Mouse (Mus musculus) brain, embryonic 18.5 days (tissue): ENCODE measurements around the gene Tcap.
A peak's percentile ranks its signal among the peaks of the same experiment; 100 is the strongest.
"Not testable (repeated sequence)": the region's sequence is repeated elsewhere in the genome, so short reads cannot be mapped to it uniquely, and the experiment has no call there.

ENCODE experiments used
- DNase-seq: peaks from one replicate; pipeline ENCODE4 v3.0.0-alpha.2; 2012; ENCODE audit warnings: low read depth, low spot score

Gene Tcap

DNA sequence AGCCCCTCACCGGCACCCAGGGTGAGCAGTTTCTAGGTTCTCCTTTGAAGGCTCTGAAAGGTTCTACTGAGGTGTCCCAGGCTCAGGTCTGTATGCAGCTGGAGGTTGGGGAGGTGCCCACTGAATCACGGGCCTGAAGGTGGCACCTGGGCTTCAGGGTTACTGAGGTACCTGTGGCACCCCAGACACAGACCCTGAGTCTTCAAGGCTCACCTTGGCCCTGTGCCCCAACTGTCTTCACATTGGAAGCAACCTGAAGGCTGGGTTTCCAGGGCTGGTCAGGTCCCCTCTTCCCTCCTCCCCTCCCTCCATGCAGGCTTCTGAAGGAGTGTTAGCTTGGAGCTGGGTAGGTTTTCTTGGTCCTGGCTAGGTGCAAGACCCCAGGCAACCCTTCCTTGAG is 2.0 kb upstream of the Tcap start:
- no peak for DNase-seq

DNA sequence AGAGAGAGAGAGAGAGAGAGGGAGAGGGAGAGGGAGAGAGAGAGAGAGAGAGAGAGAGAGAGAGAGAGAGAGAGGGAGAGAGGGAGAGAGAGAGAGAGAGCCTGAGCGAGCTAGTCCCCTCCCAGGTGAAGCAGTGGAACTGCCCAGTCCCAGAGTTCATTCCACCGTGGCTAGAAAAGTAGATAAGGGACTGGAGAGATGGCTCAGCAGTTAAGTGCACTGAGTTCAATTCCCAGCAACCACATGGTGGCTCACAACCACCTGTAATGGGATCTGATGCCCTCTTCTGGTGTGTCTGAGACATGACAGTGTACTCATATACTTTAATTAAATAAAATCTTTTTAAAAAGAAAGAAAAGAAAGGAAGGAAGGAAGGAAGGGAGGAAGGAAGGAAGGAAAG is 1.2 kb upstream of the Tcap start:
- not testable (repeated sequence) for DNase-seq

DNA sequence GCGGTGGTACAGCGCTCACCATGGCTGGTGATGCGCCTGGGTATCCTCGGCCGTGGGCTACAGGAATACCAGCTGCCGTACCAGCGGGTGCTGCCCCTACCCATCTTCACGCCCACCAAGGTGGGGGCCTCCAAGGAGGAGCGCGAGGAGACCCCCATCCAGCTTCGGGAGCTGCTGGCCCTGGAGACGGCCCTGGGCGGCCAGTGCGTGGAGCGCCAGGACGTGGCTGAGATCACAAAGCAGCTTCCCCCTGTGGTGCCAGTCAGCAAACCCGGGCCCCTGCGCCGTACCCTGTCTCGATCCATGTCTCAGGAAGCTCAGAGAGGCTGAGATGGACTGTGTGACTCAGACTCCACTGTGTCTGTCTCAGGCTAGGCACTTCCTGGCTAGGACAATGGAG is 605 bp downstream of the Tcap start:
- no peak for DNase-seq

DNA sequence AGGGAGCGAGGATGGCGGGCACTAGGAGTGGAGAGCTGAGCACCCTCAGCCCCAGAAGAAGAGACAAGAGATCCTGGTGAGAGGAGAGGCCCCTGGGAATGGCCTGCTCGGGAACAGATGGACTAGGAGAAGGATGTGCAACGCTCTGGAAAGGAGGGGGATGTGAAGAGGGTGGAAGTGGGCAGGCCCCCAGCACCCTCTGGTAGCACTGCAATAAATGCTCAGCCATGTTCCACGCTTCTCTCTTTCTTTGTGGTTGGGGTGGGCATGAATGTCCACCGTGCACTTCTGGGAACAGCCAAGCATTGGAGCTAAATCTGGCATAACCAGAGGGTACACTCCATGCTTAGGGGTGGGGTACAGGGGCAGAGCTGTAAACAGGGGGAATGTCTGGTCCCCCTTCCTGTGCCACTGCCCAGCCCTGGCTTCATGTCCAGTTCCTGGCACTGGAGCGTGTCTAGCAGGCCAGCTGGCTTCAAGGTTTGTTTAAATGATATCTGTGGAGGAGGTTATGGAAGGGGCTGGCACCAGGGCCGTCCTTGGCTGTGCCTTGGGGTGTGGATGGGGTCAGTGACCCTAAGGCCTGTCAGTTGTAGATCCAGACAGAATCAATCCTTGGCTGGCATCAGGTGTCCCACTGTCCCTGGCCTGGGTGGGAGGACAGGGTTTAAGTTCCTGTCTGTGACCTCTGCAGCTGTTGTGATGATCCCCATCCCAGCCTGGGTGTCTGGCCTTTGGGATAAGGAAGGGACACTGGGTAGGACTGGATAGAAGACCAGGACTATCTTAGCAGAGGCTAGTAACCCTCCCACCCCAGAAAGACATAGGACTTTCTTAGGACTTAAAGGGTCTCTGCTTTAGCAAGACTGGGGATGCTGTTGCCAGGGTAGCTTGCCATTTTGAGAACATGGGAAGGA is 1.4 kb downstream of the Tcap start:
- DNase-seq: no peak

DNA sequence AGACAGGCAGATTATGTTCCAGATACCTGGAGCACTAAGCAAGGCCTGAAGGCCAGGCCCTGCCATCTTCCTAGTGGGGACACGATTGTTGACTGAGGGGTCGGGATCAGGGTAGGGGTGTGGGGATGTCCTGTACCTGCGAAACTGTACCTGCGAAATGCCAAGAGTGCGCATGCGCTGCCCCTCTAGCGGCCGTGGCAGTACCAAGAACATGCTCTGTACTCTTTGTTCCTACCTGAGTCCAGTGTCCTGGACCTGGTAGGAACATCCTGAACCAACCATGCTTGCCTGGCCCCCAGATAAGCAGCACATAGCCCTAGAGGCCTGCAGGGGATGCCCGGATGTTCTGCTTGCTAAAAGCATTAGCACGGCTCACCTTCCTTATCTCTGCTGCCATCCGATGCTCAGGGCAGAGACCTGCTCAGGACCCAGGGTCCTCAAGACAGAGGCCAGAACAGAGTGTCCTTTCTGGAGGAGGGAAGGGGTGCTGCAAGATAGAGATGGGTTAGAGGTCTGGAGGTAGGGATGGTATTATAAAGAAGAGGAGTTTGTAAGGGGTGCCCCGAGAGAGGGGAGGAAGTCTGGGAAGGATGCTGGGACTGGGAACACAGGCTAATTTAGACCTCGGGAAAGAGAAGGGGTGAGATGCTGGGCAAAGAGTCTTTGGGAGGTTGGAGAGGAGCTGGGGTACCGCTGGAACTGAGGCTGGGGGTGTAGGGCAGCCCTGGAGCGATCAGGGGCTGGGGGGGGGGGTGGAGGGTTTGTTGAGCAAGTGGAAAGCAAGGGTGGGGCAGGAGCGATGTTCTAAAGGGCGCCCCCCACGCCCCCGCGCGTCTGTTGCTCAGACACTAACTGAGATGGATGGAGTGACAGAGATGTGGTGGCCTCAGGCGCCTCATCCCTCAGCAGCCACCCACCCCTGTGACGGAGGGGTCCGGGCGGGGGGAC is 2.3 kb downstream of the Tcap start, which contains the start of gene Pnmt:
Gene Pnmt (plus strand): TSS at position 813 of the 948 bp plus-strand sequence.
- DNase-seq: no peak

DNA sequence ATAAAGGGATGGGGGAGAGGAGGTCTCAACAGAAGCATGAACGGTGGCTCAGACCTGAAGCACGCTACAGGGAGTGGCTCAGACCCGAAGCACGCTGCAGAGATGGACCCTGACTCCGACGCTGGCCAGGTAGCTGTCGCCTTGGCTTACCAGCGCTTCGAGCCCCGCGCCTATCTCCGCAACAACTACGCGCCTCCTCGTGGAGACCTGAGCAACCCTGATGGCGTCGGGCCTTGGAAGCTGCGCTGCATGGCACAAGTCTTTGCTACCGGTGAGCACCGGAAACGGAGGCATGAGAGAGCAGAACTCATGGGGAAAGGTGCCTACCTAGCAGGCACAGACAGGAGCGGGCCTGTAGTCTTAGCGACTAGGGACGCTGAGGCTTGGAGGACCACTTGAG is 3.0 kb downstream of the Tcap start:
- DNase-seq: no peak

DNA sequence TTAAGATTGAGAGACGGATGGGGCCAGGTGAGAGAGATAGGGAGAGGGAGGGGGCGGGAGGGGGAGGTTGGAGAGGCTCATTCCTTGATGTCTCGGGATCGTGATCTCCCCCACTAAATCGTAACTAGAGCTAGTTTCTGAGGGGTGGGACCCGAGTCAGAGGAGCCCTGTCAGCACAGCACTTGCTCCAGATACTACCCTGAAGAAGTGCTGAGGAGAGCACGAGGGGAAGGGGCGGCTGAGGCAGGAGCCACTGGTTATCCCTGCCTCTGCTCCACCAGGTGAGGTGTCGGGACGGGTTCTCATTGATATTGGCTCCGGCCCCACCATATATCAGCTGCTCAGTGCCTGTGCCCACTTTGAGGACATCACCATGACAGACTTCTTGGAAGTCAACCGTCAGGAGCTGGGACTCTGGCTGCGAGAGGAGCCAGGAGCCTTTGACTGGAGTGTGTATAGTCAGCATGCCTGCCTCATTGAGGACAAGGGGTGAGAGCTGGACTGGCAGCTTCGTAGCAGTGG is 3.5 kb downstream of the Tcap start:
- DNase-seq: no peak

DNA sequence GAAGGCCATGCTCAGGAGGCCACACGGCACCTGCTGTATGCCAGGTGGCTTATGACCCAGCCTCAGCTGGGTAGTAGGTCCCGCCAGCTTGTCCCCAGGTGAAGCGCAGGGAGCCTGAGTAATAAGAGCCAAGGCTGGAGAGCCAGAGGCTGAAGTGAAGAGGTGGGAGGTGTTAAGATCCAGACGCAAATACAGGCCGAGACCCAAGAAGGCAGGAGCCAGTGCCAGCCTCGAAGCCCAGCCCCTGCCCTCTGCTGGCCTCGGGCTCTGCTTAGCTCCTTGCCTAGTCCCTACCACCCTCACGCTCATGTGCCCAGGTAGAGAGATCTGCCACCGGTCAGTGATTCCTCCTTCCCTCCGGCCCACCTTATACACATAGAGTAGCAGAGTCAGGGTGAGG is 4.7 kb downstream of the Tcap start:
- no peak for DNase-seq

DNA sequence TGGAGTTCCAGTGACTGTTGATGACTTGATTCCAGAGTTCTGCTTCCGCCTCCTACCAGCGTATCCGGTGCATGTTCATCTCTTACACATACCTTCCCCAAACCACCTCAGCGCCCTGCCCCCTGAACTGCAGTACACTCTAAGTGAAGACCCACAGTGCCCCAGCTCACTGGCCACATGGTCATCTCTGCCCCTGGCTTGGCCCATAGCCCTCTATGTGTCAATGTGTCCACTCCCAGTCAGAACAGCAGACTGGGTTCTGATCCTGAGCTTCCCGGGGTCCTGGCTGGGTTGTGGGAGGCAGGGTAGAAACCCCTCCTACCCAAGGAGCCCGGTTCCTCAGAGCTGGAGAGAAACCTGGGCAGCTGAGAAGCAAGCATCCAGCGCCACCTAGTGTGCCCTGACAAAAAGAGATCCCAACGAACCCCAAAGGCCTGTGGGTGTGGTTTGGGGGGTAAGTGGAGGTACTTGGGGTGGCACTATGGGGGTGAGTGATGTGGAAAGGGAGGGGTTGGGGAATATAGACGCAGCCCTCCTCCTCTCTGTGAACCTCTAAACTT is 5.7 kb downstream of the Tcap start:
- no peak for DNase-seq

DNA sequence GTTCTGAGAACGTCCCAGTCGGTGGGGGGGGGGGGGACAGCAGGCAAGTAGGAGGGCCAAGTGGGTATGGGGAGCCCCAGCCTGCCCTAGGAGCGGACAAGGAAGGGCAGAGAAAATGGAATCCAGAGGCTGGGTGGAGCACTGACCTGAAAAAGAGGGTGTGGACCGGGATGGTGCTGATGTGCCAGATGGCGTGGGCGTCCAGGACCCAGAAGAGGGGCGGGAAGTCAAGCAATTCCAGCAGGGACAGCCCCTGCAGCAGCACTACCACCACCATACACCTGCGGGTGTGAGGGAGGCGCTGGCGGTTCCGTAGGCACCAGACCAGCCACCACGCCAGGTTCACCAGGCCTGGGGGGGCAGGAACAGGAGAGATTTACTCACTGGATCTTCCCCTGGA is 6.5 kb downstream of the Tcap start:
- no peak for DNase-seq

DNA sequence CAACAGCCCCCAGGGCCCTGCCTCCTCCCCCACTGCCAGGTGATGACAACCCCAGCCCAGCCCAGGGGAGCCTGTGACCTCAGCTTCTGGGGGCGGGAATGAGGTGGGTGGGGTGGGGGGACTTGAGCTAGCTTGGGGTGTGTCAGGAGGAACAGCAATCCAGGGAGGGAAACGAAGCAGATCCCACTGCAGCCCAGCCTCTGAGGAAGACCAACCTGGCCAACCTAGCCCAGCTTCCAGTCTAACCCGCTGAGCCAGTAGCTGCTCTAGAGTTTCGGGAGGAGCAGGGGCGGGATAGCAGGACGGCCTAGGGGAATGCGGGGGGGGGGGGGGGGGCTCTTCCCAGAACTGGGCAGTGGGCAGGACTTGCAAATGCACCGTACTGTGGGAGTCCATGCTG is 8.4 kb downstream of the Tcap start:
- DNase-seq: no peak

DNA sequence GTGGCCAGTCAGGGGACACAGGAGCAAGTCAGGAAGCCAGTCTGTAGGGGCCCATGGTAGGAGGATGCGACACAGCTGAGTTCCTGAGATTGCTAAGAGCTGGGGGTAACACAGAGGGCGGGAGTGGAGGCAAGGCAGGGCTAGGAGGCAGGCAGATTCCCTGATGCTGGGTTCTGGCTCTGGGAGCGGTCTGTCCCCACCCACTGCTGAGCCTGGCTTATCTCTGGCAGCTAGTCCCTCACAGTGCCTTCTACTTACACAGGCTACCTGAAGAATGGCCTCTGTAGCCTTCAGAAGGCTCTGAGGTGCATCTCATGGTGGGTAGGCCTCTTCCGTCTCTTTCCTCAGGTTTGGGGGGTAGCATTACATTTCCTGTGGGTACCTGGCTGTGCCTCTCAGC is 9.0 kb downstream of the Tcap start:
- DNase-seq: no peak

DNA sequence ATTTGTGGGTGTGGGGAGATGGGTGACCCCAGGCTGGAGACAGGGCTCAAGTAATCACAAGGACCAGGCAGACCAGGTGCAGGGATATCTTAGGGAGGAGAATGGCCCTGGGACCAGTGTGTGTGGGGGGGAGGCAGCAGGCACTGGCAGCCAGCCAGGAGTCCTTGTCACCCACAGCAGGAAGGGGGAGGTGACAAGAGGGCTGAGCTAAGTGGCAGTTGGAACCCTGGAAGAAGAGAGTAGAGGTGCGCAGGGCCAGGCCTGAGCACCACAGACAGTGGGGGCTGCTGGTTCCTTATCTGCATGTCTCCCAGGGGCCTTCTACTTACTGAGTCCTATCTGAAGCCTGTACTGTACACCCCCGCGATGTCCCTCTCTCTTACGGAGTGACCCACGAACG is 9.7 kb downstream of the Tcap start:
- DNase-seq: no peak

DNA sequence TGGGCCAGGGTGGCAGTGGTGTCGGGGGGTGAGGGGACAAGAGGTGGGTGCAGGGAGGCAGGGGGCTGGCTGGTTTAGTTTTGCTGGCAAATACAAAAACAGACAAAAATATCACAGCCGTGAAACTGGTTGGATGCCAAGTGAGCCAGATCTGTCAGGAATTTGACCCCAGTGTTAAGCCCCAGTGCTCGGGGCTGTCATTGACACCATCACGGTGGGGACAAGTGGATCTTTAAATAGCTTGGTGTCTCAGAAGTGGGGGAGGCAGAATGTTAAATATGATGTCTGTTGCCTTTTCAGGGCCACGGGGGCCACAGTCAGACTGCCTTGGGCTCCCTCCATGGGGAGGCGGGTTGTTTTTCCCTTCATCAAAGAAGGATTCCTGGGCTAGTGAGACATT is 10.7 kb downstream of the Tcap start:
- no peak for DNase-seq

- no peak for DNase-seq
These were observed 11.4 kb downstream of the Tcap start for GRCm38 (mm10) chr11:98395041-98395440.

- no peak for DNase-seq
These were observed 14.3 kb downstream of the Tcap start for GRCm38 (mm10) chr11:98397946-98398345.

GRCm38 (mm10) chr11:98400161-98400726 is 16.6 kb downstream of the Tcap start, which contains the start of gene Pgap3:
Gene Pgap3 (minus strand): TSS chr11:98400490.
- DNase-seq: peak; percentile 81

DNA sequence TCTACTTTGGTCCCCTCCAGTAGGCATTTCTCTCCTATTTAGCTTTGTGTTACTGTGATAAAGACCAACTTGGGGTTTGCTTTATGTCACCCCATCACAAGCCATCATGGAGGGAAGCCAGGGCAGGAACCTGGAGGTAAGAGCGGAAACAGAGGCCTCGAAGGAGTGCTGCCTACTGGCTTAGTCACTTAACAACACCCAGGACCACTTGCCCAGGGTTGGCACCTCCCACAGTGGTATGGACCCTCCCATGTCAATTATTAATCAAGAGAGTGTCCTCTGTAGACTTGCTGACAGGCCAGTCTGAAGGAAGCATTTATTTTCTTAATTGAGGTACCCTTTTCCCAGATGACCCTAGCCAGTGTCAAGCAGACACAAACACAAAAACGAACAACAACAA is 17.2 kb downstream of the Tcap start:
- no peak for DNase-seq

DNA sequence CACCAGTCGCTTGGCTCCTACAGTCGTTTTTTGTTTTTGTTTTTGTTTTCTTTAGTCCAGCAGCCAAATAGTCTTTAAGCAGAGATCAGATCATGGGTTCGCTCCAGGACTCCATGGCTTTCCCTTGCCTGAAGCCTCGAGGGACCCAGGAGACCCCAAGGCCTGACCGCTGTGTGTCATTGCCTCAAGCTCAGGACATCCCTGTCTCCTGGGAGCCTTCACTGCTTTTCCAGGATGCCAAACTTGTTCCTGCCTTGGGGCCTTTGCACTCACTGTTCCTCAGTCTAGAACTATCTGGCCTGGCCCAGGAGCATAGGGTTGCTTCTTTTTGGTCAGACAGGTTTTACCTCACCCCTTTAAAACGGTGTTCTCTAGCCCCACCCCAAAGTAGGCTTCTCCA is 23.0 kb downstream of the Tcap start:
- DNase-seq: no peak

DNA sequence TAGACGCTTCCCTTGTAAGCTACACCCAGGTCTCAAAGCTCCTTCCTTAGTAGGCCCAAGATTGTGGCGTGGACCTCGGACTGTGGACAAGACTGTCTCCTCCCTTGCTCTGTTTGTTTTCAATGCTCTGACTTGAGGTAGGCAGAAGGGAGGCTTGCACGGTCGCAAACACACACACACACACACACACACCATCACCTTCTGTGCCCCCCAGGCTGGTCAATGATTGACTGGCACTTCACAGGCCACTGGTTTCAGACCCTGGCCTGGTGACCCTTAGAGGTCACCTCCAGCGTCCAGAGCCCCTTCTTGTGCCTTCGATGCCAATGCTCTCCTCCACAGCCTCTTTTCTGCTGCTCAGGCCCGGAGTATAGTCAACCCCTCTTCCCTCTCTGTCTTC is 25.3 kb downstream of the Tcap start:
- DNase-seq: no peak

DNA sequence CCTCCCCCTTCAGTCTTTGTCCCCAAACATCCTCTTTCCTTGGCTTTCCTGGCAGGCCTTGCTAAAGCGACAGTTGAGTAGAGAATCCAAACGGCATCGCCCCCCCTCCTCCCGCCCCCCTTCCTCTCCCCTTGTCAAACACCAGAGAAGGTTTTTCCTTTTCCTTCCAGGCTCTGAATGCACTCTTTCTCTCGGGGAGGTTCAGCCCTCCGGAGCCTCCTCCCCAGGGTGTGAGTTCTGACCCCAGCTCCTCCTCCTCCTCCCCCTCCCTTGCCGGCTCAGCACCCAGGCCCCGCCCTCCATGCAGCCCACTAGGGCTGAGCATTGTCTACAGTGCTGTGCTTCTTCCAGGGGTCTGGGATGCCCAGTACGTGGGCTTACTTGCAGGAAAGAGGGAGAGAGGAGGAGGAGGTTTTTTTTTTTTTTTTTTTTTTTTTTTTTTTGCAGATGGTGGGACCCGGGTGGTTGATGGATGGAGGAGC is 25.8 kb downstream of the Tcap start:
- no peak for DNase-seq
